Mouse (Mus musculus) urinary bladder, postnatal 36 days (tissue): ENCODE measurements around the gene Dgka.
"Not testable (repeated sequence)": the region's sequence is repeated elsewhere in the genome, so short reads cannot be mapped to it uniquely, and the experiment has no call there.

Experiments
- DNase-seq, 2 experiments: peaks; one replicate each; pipeline ENCODE4 v3.0.0; 2022; ENCODE audit warnings: low spot score in 2 of 2, mixed read lengths in 1 of 2

The Dgka gene

DNA sequence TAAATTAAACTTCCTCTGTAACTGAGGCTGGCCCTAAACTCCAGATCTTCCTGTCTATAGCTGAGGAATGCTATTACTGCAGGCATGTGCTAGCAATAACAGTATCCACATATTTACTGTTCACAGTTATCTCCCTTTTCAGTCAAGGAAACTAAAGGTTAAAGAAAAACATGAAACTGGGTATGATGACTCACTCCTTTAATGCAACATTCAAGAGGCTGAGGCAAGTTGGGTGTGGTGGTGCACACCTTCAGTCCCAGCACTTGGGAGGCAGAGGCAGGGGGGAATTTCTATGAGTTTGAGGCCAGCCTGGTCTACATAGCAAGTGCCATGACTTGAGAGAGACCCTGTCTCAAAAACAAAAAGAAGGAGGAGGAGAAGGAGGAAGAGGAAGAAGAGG lies 12.7 kb downstream of the Dgka start:
- no peak for DNase-seq

DNA sequence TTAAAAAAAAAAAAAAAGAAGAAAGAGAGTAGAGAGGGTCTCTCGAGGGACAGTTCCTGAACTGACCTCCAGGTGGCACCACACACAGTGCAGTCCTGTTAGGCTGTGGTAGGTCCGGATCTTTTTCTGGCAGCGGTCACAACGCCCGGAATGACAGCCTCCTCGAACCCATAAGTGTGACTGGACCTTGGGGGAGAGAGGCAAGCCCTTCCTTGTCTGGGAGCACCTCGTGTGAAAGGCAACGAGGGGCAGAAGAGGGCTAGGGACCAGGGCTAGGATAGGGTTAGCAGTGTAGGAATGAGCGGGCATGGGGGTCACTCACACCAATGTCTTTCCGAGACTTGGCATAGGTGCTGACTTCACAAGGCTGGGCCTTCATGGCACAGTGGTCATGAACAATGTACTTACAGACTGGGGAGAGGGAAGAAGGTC lies 13.6 kb downstream of the Dgka start:
- peak; percentile 54 to 61 for DNase-seq

DNA sequence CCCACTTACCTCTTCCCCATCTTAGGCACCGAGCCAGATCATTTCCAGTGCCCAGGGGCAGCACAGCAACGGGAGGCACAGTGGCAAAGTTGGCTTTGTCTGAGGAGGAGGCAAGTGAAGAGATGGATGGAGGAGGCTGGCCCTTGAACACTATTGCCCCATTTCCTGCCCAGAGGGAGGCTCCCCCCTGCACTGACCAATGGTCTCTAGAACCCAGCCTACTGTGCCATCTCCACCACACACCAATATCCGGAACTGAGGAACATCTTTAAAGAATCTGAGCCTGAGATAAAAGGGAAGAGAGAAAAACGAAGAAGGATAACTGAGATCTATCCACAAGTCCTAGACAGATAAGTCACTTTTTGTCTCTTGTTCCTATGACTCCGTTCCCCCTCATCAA lies 16.6 kb downstream of the Dgka start:
- no peak for DNase-seq

DNA sequence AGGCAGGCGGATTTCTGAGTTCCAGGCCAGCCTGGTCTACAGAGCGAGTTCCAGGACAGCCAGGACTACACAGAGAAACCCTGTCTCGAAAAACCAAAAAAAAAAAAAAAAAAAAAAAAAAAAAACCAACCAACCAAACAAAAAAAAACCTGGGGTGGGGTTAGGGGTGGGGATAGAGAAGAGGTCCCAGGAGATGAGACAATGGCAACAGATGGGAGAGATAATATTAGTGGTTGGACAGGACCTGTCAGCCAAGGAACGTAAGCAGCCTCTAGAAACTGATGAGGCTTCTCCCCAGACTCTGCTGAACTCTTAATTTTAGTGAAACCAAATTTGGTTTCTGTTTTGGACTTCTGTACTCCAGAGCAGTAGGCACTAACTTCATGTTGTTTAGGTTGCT lies 19.2 kb downstream of the Dgka start:
- not testable (repeated sequence) for DNase-seq

DNA sequence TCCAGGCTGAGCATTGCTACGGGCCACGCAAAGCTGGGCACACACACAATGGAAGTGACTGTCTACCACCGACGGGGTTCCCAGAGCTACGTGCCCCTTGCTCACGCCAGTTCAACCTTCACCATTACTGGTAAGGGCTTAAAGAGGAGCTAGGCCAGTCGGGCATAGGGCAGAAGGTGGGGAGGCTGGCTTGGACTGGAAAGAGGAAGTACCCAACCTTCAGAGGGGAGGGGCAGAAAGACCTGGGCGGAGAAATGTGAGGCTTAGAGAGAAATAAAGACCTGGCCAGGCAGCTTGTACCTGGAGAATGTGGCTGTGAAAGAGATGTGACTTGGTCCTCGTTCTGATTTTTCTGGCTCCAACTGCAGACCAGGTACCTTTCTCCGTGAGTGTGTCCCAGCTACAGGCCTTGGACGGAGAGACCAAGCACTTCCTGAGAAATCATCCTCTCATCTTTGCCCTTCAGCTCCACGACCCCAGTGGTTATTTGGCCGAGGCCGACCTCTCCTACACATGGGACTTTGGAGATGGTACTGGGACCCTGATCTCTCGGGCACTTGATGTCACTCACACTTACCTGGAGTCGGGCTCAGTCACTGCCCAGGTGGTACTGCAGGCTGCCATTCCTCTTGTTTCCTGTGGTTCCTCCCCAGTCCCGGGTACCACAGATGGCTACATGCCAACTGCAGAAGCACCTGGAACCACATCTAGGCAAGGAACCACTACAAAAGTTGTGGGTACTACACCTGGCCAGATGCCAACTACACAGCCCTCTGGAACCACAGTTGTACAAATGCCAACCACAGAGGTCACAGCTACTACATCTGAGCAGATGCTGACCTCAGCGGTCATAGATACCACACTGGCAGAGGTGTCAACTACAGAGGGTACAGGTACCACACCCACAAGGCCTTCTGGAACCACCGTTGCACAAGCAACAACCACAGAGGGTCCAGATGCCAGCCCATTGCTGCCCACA lies 28.8 kb downstream of the Dgka start:
- no peak for DNase-seq

DNA sequence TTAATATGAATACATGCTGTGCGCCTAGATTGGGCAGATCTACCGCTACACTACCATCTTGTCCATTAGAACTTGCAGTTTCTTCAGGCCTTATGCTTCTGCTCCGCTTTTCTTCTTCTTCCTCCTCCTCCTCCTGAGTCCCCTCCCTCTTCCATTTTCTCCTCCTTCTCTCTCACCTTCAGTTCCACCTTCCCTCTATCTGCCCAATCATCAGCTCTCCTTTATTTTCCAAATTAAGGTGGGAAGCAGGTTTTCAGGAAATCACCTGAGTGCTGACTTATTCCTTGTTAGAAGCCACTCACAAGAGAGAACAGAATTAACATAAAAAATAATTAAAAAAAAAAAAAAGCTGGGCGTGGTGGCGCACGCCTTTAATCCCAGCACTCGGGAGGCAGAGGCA lies 33.3 kb downstream of the Dgka start:
- DNase-seq, result not testable (repeated sequence)

DNA sequence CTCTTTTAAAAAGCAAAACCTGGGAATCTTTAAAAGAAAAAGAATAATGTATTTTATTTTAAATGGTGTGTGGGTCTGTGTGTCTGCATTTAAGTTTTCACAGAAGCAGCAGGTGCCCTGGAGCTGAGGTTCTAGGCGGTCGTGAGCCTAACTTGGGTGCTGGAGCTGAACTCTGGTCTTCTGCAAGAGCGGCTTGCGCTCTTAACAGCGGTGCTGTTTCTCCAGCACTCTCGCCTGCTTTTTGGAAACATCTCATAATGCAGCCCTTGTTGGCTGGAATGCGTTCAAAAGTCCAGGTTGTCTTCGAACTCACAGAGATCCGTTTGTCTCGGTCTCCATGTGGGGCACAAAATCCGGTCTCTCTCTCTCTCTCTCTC lies 39.4 kb downstream of the Dgka start:
- DNase-seq, result no peak

DNA sequence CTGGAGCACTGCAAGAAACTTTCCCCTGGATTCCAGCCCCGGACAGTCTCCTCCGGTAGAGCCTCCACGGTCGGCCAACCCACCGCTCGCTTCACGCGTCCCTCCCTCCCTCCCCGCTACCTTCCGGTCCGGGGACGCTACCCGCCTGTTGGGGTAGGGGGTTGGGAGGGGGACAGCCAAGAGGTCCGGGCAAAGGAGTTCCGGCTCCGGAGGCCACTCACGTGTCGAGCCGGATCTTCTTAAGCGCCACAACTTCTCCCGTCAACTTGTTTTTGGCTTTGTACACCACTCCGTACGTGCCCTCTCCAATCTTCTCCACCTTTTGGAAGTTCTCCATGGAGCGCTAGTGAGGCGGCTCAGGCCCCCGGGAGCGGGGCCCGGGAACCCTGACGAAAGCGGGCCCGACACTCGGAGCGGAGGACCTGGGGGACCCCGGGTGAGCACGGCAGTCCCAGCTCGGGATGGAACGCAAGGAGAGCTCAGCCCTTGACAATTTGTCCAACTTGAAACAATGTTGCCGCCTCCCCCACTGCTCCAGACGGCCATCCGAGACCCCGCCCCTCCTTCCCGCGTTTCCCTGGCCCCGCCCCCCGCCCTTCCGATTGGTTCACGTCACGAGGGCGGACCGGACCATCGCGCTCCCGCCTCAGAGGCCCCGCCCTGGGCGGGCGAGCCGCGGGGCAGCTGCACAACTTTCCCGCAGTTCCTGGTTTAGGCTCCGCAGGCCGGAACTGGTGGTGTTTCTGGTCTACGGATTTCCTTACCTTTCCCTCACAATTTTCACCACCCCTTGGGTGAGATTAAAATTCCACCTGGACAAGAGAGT lies 40.0 kb downstream of the Dgka start, which contains the start of gene Cdk2:
Cdk2 (minus strand) TSS at position 541 of the 826 bp plus-strand sequence.
- peak; percentile 92 to 94 for DNase-seq

DNA sequence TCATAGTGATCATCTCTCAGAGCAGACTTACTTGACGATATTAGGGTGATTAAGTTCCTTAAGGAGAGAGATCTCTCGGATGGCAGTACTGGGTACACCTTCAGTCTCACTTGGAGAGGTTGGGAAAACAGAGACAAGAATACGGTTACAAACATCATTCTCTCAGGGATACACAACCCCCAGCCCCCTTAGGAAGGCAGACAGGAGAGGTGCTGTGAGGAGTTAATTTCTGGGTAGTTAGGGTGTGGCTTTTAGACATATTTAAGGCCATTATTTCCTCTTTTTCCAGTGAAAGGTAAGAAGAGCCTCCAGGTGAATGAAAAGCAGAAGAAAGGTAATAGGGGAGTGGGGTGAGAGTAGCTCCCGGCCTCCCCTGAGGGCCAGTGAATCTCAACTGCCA lies 40.8 kb downstream of the Dgka start, which contains the start of gene Pmel:
Pmel (plus strand) TSS at position 301 of the 400 bp plus-strand sequence.
- DNase-seq, result no peak

DNA sequence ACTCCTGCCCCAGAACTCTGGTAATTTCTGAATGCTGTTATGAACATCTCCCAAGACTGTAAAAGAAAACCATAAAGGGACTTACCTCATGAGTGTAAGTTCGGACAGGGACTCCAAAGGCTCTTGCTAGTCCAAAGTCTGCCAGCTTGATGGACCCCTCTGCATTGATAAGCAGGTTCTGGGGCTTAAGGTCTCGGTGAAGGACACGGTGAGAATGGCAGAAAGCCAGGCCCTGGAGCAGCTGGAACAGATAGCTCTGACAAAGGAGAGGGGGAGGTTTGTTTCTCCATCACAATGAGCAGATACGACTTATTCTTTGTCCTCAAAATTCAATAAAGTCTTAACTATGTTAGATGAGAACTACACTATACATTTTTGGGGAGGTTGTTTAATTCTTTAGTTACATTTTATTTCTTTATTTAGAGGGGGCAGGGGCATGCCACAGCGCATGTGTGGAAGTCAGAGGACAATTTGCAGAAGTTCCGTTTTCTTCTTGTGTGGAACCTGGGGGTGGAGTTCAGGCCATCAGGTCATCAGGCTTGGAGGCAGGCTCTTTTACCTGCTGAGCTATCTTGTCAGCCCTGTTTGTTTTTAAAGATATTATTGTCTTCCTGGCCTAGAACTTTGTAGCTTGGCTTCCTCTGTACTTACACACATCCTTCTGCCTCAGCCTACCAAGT lies 42.2 kb downstream of the Dgka start:
- no peak for DNase-seq

DNA sequence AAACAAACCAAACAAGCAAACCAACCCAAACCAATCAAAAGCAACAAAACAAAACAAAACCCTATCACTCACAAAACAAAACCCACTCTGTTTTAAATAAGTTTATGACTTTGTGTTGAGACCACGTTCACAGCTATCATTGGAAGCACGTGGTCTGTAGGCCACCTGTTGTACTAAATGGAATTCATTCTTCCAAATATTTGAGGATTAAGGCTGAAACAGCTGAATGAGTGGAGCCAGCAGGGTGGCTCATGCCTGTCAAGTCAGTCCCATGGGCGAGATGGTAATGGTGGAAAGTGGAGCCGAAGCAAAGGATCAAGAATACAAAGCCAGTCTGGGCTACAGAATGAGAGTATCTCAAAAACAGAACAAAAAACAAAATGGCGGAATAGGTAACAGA lies 43.9 kb downstream of the Dgka start:
- no peak for DNase-seq

DNA sequence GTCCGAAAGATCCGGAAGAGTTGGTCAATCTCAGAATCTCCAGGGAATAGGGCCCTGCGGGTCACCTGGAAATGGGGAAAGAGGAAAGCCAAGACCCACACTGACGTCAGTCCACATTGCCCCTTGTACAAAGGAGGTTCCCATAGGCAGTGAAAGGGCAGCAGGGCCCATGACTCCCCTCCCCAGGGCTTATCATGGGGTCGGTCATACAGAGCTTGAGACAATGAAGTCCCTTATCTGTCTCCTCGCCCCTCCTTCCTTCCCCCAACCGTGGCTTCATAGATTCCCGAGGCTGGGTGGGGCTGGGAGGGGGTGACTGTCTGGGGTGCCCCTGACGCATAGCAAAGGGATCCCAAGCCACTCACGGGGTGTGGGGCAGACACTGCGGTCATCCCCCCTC lies 45.0 kb downstream of the Dgka start:
- DNase-seq, result no peak

DNA sequence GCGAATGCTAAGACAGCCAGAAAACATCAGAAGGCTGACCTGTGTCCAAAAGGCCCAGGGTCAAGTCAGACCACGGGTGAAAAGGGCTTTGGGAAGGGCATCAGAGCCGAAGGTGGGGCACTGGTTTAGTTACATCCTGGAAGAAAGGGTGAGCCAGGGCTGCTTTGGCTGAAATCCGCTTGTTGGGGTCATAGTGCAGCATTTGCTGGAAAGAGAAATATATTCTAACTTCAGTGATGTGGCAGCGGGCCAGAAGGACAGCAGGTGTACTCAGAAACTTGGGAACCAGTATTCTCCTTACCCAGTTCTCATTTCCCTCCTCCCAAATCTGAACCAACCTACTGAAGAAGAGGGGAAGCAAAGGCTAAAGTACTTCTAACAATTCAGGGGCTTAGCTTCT lies 45.6 kb downstream of the Dgka start:
- no peak for DNase-seq

DNA sequence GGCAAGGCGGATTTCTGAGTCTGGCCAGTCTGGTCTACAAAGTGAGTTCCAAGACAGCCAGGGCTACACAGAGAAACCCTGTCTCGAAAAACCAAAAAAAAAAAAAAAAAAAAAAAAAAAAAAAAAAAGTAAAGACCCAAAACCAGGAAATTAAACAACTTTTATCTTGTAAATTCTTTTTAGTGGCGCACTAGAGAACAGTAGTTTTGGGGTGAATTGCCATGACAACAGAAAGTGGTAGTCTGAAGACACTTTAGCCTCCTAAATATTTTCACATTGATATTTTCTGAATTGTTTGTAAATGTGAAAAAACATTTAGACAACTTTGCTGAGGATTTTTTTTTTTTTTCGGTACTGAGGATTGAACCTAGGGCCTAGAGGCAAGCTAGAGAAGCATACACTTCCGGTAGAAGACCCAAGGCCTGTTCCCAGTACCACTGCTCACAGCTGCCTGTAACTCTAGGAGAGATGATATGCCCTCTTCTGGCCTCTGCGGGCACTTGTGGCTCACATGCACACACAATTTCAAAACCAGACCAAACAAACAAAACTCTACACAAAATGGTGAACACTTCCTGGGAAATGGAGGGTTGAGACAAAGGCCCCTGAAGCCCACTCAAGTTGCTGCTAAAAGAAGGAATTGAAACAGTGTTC lies 47.5 kb downstream of the Dgka start:
- DNase-seq, result no peak

DNA sequence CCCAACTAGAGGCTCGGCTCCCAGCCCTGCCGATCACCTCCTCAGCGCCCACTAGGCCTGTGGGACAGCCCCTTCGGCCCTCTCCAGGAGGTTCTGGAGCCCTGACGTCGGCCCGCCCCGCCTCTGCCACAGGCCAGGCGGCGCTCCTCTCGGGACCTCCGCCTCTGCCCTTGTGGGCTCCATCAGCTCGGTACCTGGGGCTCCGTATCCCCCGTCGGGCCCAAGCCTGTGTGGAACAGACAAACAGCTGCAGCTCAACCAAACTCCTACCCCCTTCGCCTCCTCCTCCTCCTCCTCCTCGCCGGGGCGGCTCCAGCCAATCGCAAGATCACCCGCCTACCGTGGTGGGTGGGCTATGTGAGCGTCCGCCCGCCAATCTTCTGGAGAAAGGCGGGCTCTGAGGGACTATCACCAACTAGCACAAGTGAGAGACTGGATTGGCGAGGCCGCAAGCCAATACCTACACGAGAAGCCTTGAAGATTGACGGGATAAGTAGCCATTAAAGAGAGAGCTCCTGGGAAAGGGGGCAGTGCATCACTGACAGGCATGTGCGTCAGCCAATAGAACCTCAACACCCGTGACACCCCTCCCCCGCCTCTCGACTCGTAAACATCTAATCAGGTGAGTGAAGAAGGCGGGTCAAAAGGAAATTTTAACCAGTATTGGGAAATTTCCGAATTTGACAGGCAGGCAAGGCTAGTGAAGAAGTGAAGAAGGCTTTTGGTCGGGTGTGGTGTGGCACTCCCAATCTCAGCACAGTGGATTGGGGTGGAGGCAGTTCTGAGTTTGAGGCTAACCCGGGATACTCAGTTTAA lies 48.5 kb downstream of the Dgka start, which contains the start of gene Rab5b:
Rab5b (minus strand) TSS at position 273 of the 816 bp plus-strand sequence.
- peak; percentile 97 for DNase-seq

DNA sequence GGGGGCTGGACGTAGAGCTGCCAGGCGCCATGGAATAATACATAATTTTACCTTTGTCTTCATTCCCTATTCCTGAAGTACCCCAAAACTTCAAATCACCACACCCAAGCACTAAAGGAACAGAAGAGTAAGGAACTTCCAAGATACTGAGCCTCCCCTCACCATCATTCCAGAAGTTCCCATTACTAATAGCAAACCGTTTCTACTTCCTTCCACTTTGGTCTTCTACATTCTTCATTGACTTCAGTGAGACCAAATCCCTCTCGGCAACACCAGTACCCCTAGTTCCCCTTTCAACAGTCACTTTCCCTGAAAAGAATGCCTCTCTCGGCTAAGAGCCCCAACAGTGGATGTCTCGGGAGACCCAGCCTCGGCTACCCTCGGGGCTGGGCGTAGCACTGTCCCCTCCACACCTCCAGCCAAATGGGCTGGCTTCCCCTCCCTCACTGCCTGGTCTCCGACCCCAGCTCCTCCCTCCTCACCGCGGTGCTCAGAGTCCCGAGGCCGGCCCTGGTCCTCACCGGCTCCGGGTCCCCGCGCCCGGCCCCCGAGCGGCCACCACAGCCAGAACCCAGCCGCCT lies 49.2 kb downstream of the Dgka start:
- DNase-seq, result no peak

DNA sequence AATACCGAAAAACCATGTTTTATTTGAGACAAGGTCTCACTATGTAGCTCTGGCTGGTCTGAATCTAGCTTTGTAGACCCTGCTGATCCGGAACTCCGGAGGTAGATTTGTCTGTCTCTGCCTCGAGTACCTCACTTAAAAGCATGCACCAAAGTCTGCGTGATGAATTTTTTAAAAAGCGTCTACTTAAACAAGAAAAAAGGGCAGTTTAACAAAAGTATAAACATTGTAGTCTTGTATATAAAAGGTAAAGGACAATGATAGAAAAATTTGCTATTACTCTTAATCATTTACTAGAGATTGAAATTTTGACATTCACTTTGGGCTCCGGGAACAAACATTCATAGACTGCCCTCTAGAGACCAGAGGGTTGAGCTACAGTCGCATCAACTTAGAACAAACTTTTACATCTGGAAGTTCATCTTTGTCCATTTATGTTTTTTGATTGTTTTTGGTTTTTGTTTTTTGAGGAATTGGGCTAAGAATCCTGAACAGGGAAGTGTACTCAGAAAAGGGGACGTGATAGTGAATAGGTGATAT lies 70.1 kb downstream of the Dgka start:
- DNase-seq, result no peak

DNA sequence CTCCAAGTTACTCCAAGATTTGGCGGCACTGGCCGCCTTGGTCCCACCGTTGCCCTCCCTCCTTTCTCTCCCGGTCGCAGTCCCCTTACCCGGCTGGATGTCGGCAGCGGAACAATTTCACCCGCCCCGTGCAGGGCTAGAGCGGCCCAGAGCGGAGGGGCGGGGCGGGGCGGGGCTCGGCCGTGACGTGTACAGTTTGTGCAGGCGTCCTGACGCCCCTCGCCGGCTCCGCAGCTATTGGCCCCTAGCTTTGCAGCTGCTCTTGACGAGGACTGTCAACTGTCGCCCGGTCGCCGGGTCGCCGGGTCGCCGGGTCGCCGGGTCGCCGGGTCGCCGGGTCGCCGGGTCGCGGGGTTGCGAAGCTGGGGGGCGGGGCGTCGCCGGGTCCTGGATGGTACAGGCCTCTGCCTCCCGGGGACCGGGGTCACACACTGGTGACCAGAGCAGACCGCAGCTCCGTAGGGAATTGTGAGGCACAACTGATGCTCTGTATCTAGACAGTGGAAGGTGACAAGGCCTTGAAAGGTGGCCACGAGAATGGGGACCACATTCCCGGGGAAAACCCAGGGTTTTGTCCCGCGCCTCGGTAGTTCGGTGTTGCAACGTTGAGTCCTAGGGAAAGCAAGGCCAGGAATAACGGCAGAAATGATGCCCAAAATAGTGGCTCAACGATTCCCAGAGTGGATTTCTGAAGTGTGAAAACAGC lies 70.7 kb downstream of the Dgka start, which contains the start of gene Suox:
Suox (minus strand) TSS at position 311 of the 706 bp plus-strand sequence.
- DNase-seq, result peak; percentile 76 to 79

DNA sequence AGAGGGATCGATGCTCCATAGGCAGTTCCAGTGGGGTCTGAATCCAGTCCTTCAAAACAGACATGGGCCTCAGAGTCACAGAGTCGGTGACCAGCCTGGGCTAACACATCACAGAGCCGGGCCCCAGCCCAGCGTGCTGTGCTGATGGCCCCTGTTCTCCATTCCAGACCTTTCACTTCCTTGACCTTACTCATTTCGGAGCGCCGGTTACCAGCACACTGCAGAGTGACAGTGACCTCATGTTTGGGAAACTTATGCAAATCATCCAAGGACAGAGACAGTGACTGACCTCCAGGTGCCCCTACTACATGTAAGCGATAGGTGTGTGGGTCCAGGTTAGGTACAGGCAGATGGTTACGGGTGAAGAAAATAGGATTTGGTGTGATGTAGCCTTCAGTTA lies 73.5 kb downstream of the Dgka start:
- DNase-seq, result no peak
